ENCODE assay signal across 11 mouse cellular contexts in genomic region chr5:4486391-4487132, GRCm38 (mm10).
DNase-seq lines count a peak whose midpoint lies in the region; ATAC-seq and TF ChIP-seq lines count a peak whose summit lies in the region.
"Had no signal": no experiment of that assay in that cellular context is flagged by ENCODE, and none has a peak within 500 bp of the region (broad histone marks: within the 10 kb centered on the region; RNA-seq: fewer than 3 reads in every experiment).

No protein-coding gene starts in this region.

- no peak overlapping the region for H3K4me2 ChIP-seq in lung, postnatal 0 days (replicated peaks; ENCODE audit: low read depth, low read length)
- H3K4me2 ChIP-seq in limb, embryonic 11.5 days (ENCODE audit: low read depth, severe bottlenecking) = no peak overlapping the region; the same call in 1 of the 2 replicates
- H3K4me2 ChIP-seq in neural tube, embryonic 14.5 days (ENCODE audit: low read depth, low read length) = no peak overlapping the region
- H3K4me2 ChIP-seq: liver, embryonic 11.5 days had no signal

- ATAC-seq in lung, postnatal 0 days = peak; percentile 16; the same call in 1 of the 2 replicates
- ATAC-seq in limb, embryonic 11.5 days (ENCODE audit: insufficient number of reproducible peaks, low FRiP score, low TSS enrichment, low read depth) = 0 out of 2 replicates have a peak, but pooled peaks have one; percentile 45
- ATAC-seq in neural tube, embryonic 14.5 days (ENCODE audit: low read depth) = peak; percentile 52; the same call in 1 of the 2 replicates
- ATAC-seq: activated CD4-positive, CD25-positive, alpha-beta regulatory T cell, adult 4 months had no signal

- TF ChIP-seq CTCF in lung, postnatal 0 days (IDR thresholded peaks at IDR 0.05) = no peak

- WGBS in lung, postnatal 0 days = 84% methylated on average over 4 of the region's 4 CpGs
- 85% methylated on average over 4 of the region's 4 CpGs for WGBS in limb, embryonic 11.5 days
- WGBS in neural tube, embryonic 14.5 days = 87% methylated on average over 4 of the region's 4 CpGs

- H3K27me3 ChIP-seq in lung, postnatal 0 days (replicated peaks; ENCODE audit: insufficient read depth, low read length) = no peaks in the 10 kb centered on the region
- H3K27me3 ChIP-seq in limb, embryonic 11.5 days (ENCODE audit: control insufficient read depth, insufficient read depth, low read length) = no peaks in the 10 kb centered on the region
- H3K27me3 ChIP-seq in neural tube, embryonic 14.5 days (ENCODE audit: control insufficient read depth, insufficient read depth, low read length) = no peaks in the 10 kb centered on the region

- no peaks in the 10 kb centered on the region for H3K4me1 ChIP-seq in lung, postnatal 0 days (ENCODE audit: insufficient read depth, low read depth, low read length)
- peaks cover 15% of the 10 kb centered on the region for H3K4me1 ChIP-seq in limb, embryonic 11.5 days (ENCODE audit: control insufficient read depth, insufficient read depth, low read length)
- peaks cover 9% of the 10 kb centered on the region for H3K4me1 ChIP-seq in neural tube, embryonic 14.5 days (ENCODE audit: control insufficient read depth, insufficient read depth, low read length)

- no peak overlapping the region for H3K27ac ChIP-seq in lung, postnatal 0 days (ENCODE audit: low read length)
- H3K27ac ChIP-seq in limb, embryonic 11.5 days (replicated peaks; ENCODE audit: low read depth, low read length) = peak overlapping the region; percentile 80
- H3K27ac ChIP-seq in neural tube, embryonic 14.5 days (ENCODE audit: low read depth, low read length) = no peak overlapping the region

- intact Hi-C loops in left cerebral cortex, postnatal 36 days (cut with DNase I) = loop anchor here (10.0 kb wide), 1 partner anchor 268 kb away; the partner anchor contains the start of gene Fzd1

- no peak overlapping the region for H3K9ac ChIP-seq in lung, postnatal 0 days (replicated peaks; ENCODE audit: low read depth)
- H3K9ac ChIP-seq in limb, embryonic 11.5 days (ENCODE audit: low read length) = no peak overlapping the region
- H3K9ac ChIP-seq in neural tube, embryonic 14.5 days (replicated peaks; ENCODE audit: low read depth, low read length) = no peak overlapping the region

- DNase-seq in cerebellum, adult 11-12 months = peak; percentile 40
- DNase-seq in cerebellum, postnatal 25 days = no peak
- DNase-seq in lung, postnatal 0 days (ENCODE audit: low spot score) = no peak
- no peak for DNase-seq in lung, postnatal 14 days
- no peak for DNase-seq in limb, embryonic 11.5 days (ENCODE audit: low spot score)
- no peak for DNase-seq in left cerebral cortex, postnatal 36 days (ENCODE audit: low spot score in 2 of 2)
- no peak for DNase-seq in right cerebral cortex, adult 18-20 months
- DNase-seq: thymus, postnatal 36 days had no signal

- 0 out of 2 replicates have a peak, but pooled peaks cover 2% of the 10 kb centered on the region for H3K9me3 ChIP-seq in lung, postnatal 0 days (ENCODE audit: low read length)
- H3K9me3 ChIP-seq in limb, embryonic 11.5 days (ENCODE audit: control insufficient read depth, low read length) = no peaks in the 10 kb centered on the region
- no peaks in the 10 kb centered on the region for H3K9me3 ChIP-seq in neural tube, embryonic 14.5 days (ENCODE audit: control insufficient read depth, low read length)

- H3K4me3 ChIP-seq in lung, postnatal 0 days (ENCODE audit: low read depth, low read length) = no peak overlapping the region
- no peak overlapping the region for H3K4me3 ChIP-seq in limb, embryonic 11.5 days (ENCODE audit: low read depth, low read length)
- H3K4me3 ChIP-seq in neural tube, embryonic 14.5 days (ENCODE audit: low read depth, low read length) = no peak overlapping the region

- no peak for TF ChIP-seq EP300 in lung, postnatal 0 days (IDR thresholded peaks at IDR 0.05)

- no peaks in the 10 kb centered on the region for H3K36me3 ChIP-seq in lung, postnatal 0 days (ENCODE audit: insufficient read depth, low read length)
- no peaks in the 10 kb centered on the region for H3K36me3 ChIP-seq in limb, embryonic 11.5 days (ENCODE audit: control insufficient read depth, insufficient read depth, low read length)
- H3K36me3 ChIP-seq in neural tube, embryonic 14.5 days (ENCODE audit: control insufficient read depth, insufficient read depth, low read length) = no peaks in the 10 kb centered on the region
